20 mouse cellular contexts compared by ENCODE assay signal in the genomic region with DNA sequence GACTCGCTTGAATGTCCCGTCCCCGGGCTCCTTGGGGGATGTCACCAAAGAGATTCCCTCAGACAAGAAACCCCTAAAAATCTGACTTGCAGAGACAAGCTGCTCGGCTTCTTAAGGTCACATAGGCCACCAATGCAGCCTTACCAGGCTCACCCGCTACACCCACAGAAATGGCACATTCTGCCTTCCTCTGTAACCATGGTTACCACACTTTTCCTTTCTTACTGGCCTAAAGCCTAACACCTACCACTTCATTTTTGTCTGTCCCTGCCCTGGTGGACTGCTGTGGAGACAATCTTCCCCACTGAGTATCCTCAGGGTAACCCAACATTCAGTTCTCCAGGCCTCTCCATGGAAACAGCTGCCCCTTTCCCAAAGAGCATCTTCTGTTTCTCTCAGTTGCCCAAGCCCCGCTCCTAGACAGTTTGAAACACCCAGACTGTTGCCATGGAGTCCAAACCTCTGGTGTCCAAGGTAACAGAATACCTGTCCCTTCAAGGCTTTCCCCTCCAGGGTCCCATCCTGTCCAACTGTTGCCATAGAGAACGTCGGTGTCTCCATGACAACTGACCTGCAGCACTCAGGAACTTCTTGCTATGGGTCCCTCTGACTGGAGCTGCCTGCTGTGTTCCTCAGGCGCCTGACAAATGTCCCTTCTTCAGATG. TPM values are rescaled to one million over a fixed set of nuclear protein-coding genes. Genes with fewer than 3 reads are reported as not detected.
A peak's percentile ranks its signal among the peaks of the same experiment; 100 is the strongest.
DNase-seq lines count a peak whose midpoint lies in the region; ATAC-seq lines count a peak whose summit lies in the region.
"Had no signal": no experiment of that assay in that cellular context is flagged by ENCODE, and none has a peak within 500 bp of the region (broad histone marks: within the 10 kb centered on the region; RNA-seq: fewer than 3 reads in every experiment).

No protein-coding gene starts in this region.

- no peaks in the 10 kb centered on the region for H3K9me3 ChIP-seq in hindbrain, embryonic 12.5 days (replicated peaks)
- H3K9me3 ChIP-seq in midbrain, embryonic 16.5 days (replicated peaks; ENCODE audit: control insufficient read depth, low read length, poor library complexity, severe bottlenecking): no peaks in the 10 kb centered on the region
- H3K9me3 ChIP-seq: embryonic facial prominence, embryonic 10.5 days; limb, embryonic 13.5 days had no signal

- peaks cover 37% of the 10 kb centered on the region for H3K4me1 ChIP-seq in hindbrain, embryonic 12.5 days
- H3K4me1 ChIP-seq in midbrain, embryonic 16.5 days (ENCODE audit: control insufficient read depth, insufficient read depth, low read length): peaks cover 31% of the 10 kb centered on the region

- no peak overlapping the region for H3K4me2 ChIP-seq in hindbrain, embryonic 12.5 days (replicated peaks)
- peak overlapping the region; percentile 12; the same call in 1 of the 2 replicates for H3K4me2 ChIP-seq in midbrain, embryonic 16.5 days (ENCODE audit: low read length)
- H3K4me2 ChIP-seq: limb, embryonic 13.5 days had no signal

- peak; percentile 18; the same call in 1 of the 2 replicates for ATAC-seq in hindbrain, embryonic 12.5 days (ENCODE audit: low FRiP score)
- peak; percentile 38 for ATAC-seq in midbrain, embryonic 16.5 days
- ATAC-seq: CD4-positive, CD25-positive, alpha-beta regulatory T cell, adult 4 months; intestine, postnatal 0 days had no signal

- peak; percentile 21 for DNase-seq in retina, postnatal 1 day
- DNase-seq in retina, embryonic 14.5 days (ENCODE audit: low spot score): no peak
- DNase-seq in kidney, postnatal 10 days: no peak
- DNase-seq in lung, postnatal 10 days: no peak
- DNase-seq in urinary bladder, adult 18-20 months (ENCODE audit: low spot score in 2 of 2): no peak
- DNase-seq: cerebellum, adult 8-10 months; gastrocnemius, adult 2 months; heart, adult 2 months; heart, postnatal 14 days; kidney, postnatal 36 days; lung, postnatal 4 days; spleen, adult 18-20 months had no signal

- peaks cover 7% of the 10 kb centered on the region for H3K36me3 ChIP-seq in hindbrain, embryonic 12.5 days
- peaks cover 6% of the 10 kb centered on the region; the same call in 1 of the 2 replicates for H3K36me3 ChIP-seq in midbrain, embryonic 16.5 days (ENCODE audit: control insufficient read depth, insufficient read depth, low read length)
- H3K36me3 ChIP-seq: embryonic facial prominence, embryonic 10.5 days; limb, embryonic 13.5 days had no signal

- H3K9ac ChIP-seq in hindbrain, embryonic 12.5 days: no peak overlapping the region
- peak overlapping the region; percentile 30; the same call in 1 of the 2 replicates for H3K9ac ChIP-seq in midbrain, embryonic 16.5 days (ENCODE audit: low read depth, low read length)
- H3K9ac ChIP-seq: limb, embryonic 13.5 days had no signal

- H3K27ac ChIP-seq in hindbrain, embryonic 12.5 days: no peak overlapping the region
- peak overlapping the region; percentile 63 for H3K27ac ChIP-seq in midbrain, embryonic 16.5 days (ENCODE audit: low read length)
- H3K27ac ChIP-seq: embryonic facial prominence, embryonic 10.5 days; gastrocnemius, adult 2 months; heart, adult 2 months; limb, embryonic 13.5 days; stomach, postnatal 0 days had no signal

- H3K27me3 ChIP-seq in hindbrain, embryonic 12.5 days: peaks cover 66% of the 10 kb centered on the region
- H3K27me3 ChIP-seq in midbrain, embryonic 16.5 days (ENCODE audit: control insufficient read depth, insufficient read depth, low read depth, low read length): peaks cover 33% of the 10 kb centered on the region

- WGBS in hindbrain, embryonic 12.5 days: 46% methylated on average over 9 of the region's 9 CpGs
- WGBS in midbrain, embryonic 16.5 days: 30% methylated on average over 9 of the region's 9 CpGs

- H3K4me3 ChIP-seq in hindbrain, embryonic 12.5 days: no peak overlapping the region
- H3K4me3 ChIP-seq in midbrain, embryonic 16.5 days (ENCODE audit: low read depth, low read length): no peak overlapping the region
- H3K4me3 ChIP-seq: embryonic facial prominence, embryonic 10.5 days; gastrocnemius, adult 2 months; heart, adult 2 months had no signal

RNA-seq across cellular contexts. Expression of a gene that starts 6.2 kb away (rescaled TPM):
- polyA plus RNA-seq in hindbrain, embryonic 12.5 days (2016; fragmentation: Nextera tagmentation; extraction: Ambion mirVana): 0.34 and 0.81 TPM in 2 replicates
- 0.89 and 0.93 TPM in 2 replicates for polyA plus RNA-seq in midbrain, embryonic 16.5 days (2015; fragmentation: Nextera tagmentation; extraction: Ambion mirVana)
- polyA plus RNA-seq: CD4-positive, CD25-positive, alpha-beta regulatory T cell, adult 4 months; intestine, postnatal 0 days; limb, embryonic 13.5 days; liver, embryonic 16.5 days had no signal

RNA-seq across cellular contexts. Expression of a gene that starts 16.7 kb away (rescaled TPM):
- polyA plus RNA-seq in hindbrain, embryonic 12.5 days (2016; fragmentation: Nextera tagmentation; extraction: Ambion mirVana): 1.0 and 2.2 TPM in 2 replicates
- polyA plus RNA-seq in midbrain, embryonic 16.5 days (2015; fragmentation: Nextera tagmentation; extraction: Ambion mirVana): 1.3 and 1.4 TPM in 2 replicates

RNA-seq across cellular contexts. Expression of a gene that starts 31.2 kb away (rescaled TPM):
- polyA plus RNA-seq in hindbrain, embryonic 12.5 days (2016; fragmentation: Nextera tagmentation; extraction: Ambion mirVana): 92.0 and 107 TPM in 2 replicates
- polyA plus RNA-seq in midbrain, embryonic 16.5 days (2015; fragmentation: Nextera tagmentation; extraction: Ambion mirVana): 169 and 189 TPM in 2 replicates
- polyA plus RNA-seq: CD4-positive, CD25-positive, alpha-beta regulatory T cell, adult 4 months had no signal

RNA-seq across cellular contexts. Expression of a gene that starts 41.7 kb away (rescaled TPM):
- 24.7 and 27.2 TPM in 2 replicates for polyA plus RNA-seq in hindbrain, embryonic 12.5 days (2016; fragmentation: Nextera tagmentation; extraction: Ambion mirVana)
- polyA plus RNA-seq in midbrain, embryonic 16.5 days (2015; fragmentation: Nextera tagmentation; extraction: Ambion mirVana): 35.0 and 38.2 TPM in 2 replicates

RNA-seq across cellular contexts. Expression of a gene that starts 46.8 kb away (rescaled TPM):
- polyA plus RNA-seq in hindbrain, embryonic 12.5 days (2016; fragmentation: Nextera tagmentation; extraction: Ambion mirVana): 53.7 and 56.0 TPM in 2 replicates
- 58.4 and 61.9 TPM in 2 replicates for polyA plus RNA-seq in midbrain, embryonic 16.5 days (2015; fragmentation: Nextera tagmentation; extraction: Ambion mirVana)
